Mouse (Mus musculus) cortical plate, adult 2 months (tissue): ENCODE measurements around the gene Gucd1.

Experiments
- CTCF ChIP-seq: fragments of 200-500 bp; IDR thresholded peaks from 2 replicates; pipeline ENCODE4 v1.5.1; 2011; ENCODE audit warnings: mild to moderate bottlenecking, control low read depth, low read length; ENCODE audit not compliant: insufficient read depth; ENCODE audit errors: extremely low read depth
- POLR2A ChIP-seq: fragments of 200-500 bp; IDR thresholded peaks from 2 replicates; pipeline ENCODE4 v1.6.1; 2011; ENCODE audit warnings: mild to moderate bottlenecking, low read length, control low read depth; ENCODE audit not compliant: insufficient read depth; ENCODE audit errors: extremely low read depth

- TF ChIP-seq POLR2A (no peak), CTCF (no peak)
Measured at GRCm38 (mm10) chr10:75400958-75401357, 116.8 kb downstream of the Gucd1 start, which contains the start of gene Upb1.
